Mouse (Mus musculus) retina, embryonic 14.5 days (tissue): ENCODE measurements around the gene Cnih2.
A peak's percentile ranks its signal among the peaks of the same experiment; 100 is the strongest.

ENCODE experiments used
- DNase-seq: peaks from one replicate; pipeline ENCODE4 v3.0.0-alpha.2; 2015; ENCODE audit warnings: low spot score

Cnih2 gene

DNA sequence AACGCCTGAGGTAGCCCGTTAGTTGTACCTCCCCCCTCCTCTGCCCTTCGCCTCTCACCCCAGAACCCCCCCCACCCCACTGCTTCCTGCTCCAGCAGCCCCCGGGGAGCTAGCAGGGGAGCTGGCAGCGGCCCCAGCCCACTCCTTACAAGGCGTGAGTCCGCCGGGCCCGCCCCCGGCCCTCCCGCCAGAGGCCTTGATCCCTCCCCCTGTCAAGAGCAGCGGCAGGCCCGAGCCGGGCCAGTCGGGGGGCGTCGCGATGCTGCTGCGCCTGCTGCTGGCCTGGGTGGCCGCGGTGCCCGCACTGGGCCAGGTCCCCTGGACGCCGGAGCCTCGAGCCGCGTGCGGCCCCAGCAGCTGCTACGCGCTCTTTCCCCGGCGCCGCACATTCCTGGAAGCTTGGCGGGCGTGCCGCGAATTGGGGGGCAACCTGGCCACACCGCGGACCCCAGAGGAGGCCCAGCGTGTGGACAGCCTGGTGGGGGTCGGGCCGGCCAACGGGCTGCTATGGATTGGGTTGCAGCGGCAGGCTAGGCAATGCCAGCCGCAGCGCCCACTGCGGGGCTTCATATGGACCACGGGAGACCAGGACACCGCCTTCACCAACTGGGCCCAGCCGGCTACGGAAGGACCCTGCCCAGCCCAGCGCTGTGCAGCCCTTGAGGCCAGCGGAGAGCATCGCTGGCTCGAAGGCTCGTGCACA lies 30.3 kb downstream of the Cnih2 start, which contains the start of gene Cd248:
Gene Cd248 (plus strand): TSS at position 212 of the 703 bp plus-strand sequence.
- peak; percentile 61 for DNase-seq

GRCm38 (mm10) chr19:5067040-5067799 lies 31.1 kb downstream of the Cnih2 start:
- DNase-seq: no peak

GRCm38 (mm10) chr19:5065104-5065503 lies 33.2 kb downstream of the Cnih2 start:
- DNase-seq: no peak

GRCm38 (mm10) chr19:5062446-5062845 lies 35.9 kb downstream of the Cnih2 start:
- no peak for DNase-seq

- no peak for DNase-seq
Measured at GRCm38 (mm10) chr19:5062041-5062440, 36.3 kb downstream of the Cnih2 start.

DNA sequence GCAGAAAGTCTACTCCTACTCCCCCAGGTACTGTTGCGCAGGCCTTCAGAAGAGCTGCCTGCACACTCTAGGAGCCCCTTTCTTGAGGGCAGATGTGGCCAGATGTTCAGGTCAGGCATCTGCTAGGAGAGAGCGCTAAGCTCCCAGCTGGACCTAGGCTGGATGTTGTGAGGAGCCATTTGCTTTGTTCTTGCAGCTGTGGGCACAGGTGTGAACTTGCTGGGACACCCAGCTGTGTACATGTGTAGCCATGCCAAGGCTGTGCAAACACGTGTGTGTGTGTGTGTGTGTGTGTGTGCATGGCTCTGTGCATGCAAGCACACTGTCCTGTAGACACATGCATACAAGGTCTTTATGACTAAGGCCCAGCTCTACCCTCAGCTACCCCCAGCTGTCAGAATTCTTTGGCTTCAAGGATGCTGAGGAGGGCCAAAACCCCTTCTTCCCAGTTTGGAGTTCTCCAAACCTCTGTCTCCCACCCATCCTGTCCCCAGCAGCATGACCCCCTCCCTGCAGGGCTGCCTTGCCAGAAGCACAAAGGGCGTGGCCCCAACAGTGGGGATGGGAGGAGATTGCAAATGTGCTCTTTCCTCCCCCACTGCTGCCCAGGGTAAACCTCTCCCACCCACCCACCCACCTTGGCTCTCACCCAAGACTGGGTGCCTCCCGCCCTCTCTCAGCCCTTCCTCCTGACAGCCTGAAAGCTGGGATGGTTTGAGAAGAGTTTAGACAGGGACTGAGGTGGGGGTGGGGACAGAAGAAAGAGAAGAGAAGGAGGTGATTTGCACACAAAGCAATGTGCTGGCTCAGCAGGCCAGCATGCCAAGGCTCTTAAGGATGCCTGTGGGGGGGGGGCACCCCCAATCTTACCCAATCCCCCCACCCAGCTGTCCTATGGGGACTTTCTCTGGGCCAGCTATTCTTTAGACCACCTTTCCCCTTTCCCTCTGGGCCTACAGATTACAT lies 37.7 kb downstream of the Cnih2 start:
- no peak for DNase-seq

GRCm38 (mm10) chr19:5058801-5059771 lies 39.2 kb downstream of the Cnih2 start:
- DNase-seq: peak; percentile 47

DNA sequence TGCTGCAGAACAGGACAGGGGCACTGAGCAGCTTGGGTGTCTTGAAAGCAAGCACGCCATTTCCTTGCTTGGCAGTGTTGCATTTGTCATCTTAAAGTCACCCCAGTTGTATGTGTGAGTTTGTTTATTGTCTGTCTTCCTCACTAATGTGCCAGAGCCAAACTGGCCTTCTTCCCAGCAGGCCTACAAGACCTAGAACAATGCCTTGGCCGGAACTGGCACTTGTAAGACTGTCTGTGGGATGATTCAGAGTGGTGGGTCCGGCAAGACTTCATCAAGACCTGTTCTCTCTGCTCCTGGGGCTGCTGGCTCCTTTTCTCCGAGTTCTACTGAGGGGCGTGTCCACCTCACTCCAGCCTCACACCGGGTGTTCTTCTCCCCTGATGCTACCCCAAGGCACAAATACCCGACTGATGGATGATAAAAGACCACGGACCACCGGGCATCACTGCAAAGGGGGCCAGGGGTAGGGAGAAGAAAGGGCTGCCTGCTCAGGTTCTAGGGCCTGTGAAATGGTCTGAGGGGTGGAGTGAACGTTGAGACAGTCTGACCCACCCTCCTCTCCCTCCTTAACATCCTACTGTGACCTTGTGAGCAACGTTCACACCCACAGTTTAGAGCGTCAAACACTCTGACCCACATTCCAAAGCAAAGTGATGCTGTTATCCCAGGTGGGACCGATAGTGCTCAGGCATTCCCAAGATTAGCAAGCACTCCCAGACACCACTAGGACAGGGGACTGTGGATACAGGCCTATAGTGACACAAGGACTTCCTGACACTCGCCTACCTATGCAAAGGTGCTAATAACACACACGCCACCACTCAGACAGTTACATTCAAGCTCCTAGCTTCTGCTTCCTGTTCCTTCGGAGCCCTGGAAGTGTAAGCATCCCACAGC lies 40.2 kb downstream of the Cnih2 start:
- DNase-seq: no peak

- DNase-seq: peak; percentile 86
Measured at GRCm38 (mm10) chr19:5056251-5056650, 42.1 kb downstream of the Cnih2 start.

- DNase-seq: peak; percentile 77
Measured at GRCm38 (mm10) chr19:5053909-5054308, 44.4 kb downstream of the Cnih2 start.

GRCm38 (mm10) chr19:5052853-5053252 lies 45.5 kb downstream of the Cnih2 start:
- DNase-seq: no peak

GRCm38 (mm10) chr19:5052166-5052822 lies 46.0 kb downstream of the Cnih2 start:
- no peak for DNase-seq

DNA sequence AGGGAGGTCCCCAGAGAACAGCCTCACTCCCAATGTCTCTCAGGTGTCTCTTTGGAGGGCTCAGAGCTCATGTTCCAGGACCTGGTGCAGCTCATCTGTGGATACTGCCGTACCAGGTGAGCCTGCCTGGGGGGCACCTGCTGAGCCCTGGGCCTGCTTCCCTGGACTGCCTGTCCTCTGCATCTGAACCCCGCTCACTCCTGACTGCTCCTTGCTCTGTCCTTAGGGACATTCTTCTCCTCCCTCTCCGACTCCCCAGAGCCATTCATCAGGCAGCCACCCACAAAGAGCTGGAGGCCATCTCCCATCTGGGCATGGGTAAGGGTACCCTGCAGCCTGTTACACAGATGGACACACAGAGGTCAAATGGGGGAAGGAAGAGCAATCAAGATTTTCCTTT lies 46.8 kb downstream of the Cnih2 start:
- no peak for DNase-seq

DNA sequence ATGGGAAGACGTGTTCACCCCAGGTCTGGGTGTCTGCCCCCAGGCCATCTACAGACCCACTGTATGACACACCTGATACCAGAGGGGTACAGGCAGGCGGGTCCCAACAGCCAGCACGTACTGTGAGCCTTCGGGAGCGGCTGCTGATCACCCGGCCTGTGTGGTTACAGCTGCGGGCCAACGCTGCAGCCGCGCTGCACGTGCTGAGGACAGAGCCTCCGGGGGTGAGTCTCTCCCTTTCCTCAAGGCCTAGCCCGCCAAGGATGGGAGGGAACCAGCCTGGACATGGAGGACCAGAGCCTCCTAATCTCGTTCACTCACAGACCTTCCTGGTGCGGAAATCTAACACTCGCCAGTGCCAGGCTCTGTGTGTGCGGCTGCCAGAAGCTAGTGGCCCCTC lies 47.3 kb downstream of the Cnih2 start:
- no peak for DNase-seq

DNA sequence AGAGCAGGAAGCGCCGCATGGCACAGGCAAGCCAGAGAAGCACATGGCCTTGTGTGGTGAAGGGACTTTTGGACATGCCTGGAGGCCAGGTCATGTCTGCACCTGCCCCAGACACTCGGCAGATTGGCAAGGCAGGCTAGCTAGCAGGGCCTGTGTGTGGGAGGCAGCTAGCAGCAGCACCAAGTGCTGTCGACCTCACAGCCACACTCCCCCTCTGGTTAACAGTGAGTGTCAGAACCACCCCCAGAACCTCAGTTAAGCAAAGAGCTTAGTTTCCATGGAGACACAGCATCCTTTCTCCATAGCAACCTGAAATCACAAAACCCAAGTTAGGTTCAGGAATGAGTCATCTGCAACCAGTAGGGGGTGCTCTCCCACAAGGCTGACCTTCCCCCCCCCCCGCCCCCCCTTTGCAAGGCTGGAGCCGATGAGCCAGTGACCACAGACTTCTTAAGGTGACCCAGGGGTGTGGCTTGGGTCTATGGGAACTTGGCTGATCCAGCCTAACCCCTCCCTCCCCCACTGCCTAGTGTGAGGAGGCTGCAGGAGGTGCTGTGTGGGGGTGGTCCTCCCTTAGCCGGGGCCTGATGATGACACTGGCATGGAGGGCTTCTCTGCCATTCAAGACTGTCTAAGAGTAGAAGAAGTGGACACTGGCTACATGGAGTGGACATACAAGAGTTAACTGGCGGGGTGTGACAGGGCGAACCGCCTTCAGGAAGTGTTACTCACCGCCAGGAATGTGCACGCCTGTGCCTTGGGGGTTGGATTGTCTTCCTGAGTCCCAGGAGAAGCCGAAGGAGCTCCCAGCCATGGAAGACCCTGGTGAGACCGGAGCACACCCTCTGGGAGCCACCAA lies 48.0 kb downstream of the Cnih2 start, which contains the start of gene Rin1:
Gene Rin1 (plus strand): TSS at position 435 of the 859 bp plus-strand sequence.
- DNase-seq: peak; percentile 62

- no peak for DNase-seq
Measured at GRCm38 (mm10) chr19:5049325-5049724, 49.0 kb downstream of the Cnih2 start.

- no peak for DNase-seq
Measured at GRCm38 (mm10) chr19:5048138-5049056, 49.9 kb downstream of the Cnih2 start.
